Mouse (Mus musculus) embryonic fibroblast, embryonic 13.5 days (primary cell): ENCODE measurements at regions not wholly inside any gene's neighbourhood (a gene's known extent, or its start where the extent isn't known, plus 50 kb on each side); places are given as distances from the start of the nearest gene placed in this dataset.

ENCODE experiments used
- CTCF ChIP-seq: IDR thresholded peaks from 2 replicates; pipeline ENCODE4 v1.5.1; 2011; ENCODE audit warnings: mild to moderate bottlenecking, control low read depth, low read length, moderate library complexity, borderline replicate concordance; ENCODE audit not compliant: insufficient read depth
- POLR2A ChIP-seq: IDR thresholded peaks from 2 replicates; pipeline ENCODE4 v1.6.1; 2011; ENCODE audit warnings: low read depth, mild to moderate bottlenecking, control low read depth, low read length, moderate library complexity

DNA sequence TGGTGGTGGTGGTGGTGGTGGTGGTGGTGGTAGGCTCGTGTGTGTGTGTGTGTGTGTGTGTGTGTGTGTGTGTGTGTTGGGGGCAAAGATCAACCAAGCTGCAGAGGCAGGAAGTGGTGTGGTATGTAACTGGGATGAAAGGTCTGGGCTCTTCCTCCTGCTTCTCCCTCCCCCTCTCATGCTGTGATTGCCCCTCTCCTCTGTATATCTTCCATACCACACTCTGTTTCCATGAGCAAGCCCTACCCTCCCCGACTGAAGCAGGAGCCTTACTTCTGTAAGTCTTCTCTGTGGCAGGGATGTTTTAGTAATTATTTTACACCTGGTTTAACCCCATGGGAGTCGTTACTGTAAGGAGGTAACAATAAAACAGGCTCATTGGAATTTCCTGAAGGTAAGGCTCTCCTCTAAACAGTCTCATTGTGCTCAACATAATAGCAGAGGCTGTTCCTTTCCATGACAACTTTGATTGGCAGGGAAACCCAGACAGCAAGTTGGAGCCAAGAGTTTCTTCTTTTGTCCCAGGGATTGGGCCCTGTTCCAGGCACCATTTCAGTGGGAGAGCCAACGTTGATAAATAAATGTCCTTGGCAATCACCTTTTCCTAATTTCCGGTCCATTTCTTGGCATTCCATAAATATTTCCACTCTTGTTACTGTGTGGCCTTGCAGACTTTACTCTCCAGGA lies 90.2 kb upstream of the Auts2 start:
- no peak for TF ChIP-seq CTCF
- no peak for TF ChIP-seq POLR2A
